Mouse (Mus musculus) heart, embryonic 13.5 days (tissue): ENCODE data around the gene Pex1. TPM values are rescaled to one million over a fixed set of nuclear protein-coding genes. Genes with fewer than 3 reads are reported as not detected.
"Not testable (repeated sequence)": the region's sequence is repeated elsewhere in the genome, so short reads cannot be mapped to it uniquely, and the experiment has no call there.

Source experiments
- ATAC-seq: fragments of 200-750 bp; cut with Nextera tagmentation; 2 replicates; pipeline ENCODE4 v1.8.0; 2017; ENCODE audit warnings: moderate TSS enrichment; ENCODE audit not compliant: insufficient number of reproducible peaks, low FRiP score, low TSS enrichment; ENCODE audit errors: extremely low read depth
- H3K27ac ChIP-seq: fragments of 300-500 bp; sonication (generic); replicated peaks from 2 replicates; pipeline ENCODE4 v1.5.1; 2015; ENCODE audit warnings: moderate library complexity, mild to moderate bottlenecking, inconsistent platforms
- H3K27me3 ChIP-seq: fragments of 300-500 bp; sonication (generic); replicated peaks from 2 replicates; pipeline ENCODE4 v1.6.1; 2015; ENCODE audit warnings: mild to moderate bottlenecking, inconsistent platforms
- H3K36me3 ChIP-seq: fragments of 300-500 bp; sonication (generic); 2 replicates; pipeline ENCODE4 v1.6.1; 2015; ENCODE audit warnings: mild to moderate bottlenecking, inconsistent platforms
- H3K4me1 ChIP-seq: fragments of 300-500 bp; sonication (generic); 2 replicates; pipeline ENCODE4 v1.6.1; 2015; ENCODE audit warnings: inconsistent platforms
- H3K4me2 ChIP-seq: fragments of 300-500 bp; sonication (generic); 2 replicates; pipeline ENCODE4 v1.6.1; 2015; ENCODE audit warnings: inconsistent platforms, mild to moderate bottlenecking, moderate library complexity
- H3K4me3 ChIP-seq: fragments of 300-500 bp; sonication (generic); 2 replicates; pipeline ENCODE4 v1.5.1; 2015; ENCODE audit warnings: moderate library complexity, mild to moderate bottlenecking, inconsistent platforms
- H3K9ac ChIP-seq: fragments of 300-500 bp; sonication (generic); 2 replicates; pipeline ENCODE4 v1.6.1; 2015; ENCODE audit warnings: inconsistent platforms, mild to moderate bottlenecking, moderate library complexity
- H3K9me3 ChIP-seq: fragments of 300-500 bp; sonication (generic); 2 replicates; pipeline ENCODE4 v1.6.1; 2016; ENCODE audit warnings: inconsistent platforms
- WGBS: fragments of 180-500 bp; shearing (Covaris S2); methylation state at CpG from one replicate; pipeline ENCODE4 v1.1.7; 2015; ENCODE audit warnings: mixed read lengths; 5-methylcytosine and 5-hydroxymethylcytosine counted together
- polyA plus RNA-seq: library from polyadenylated mRNA; unstranded; fragments of >200 nt; fragmentation: Nextera tagmentation; extraction: Ambion mirVana; gene quantifications from 2 replicates; pipeline ENCODE4 v1.2.1, GENCODE M21; 2015

The Pex1 gene
- polyA plus RNA-seq, 1 experiment from 2014 or later, result 9.7 TPM

DNA sequence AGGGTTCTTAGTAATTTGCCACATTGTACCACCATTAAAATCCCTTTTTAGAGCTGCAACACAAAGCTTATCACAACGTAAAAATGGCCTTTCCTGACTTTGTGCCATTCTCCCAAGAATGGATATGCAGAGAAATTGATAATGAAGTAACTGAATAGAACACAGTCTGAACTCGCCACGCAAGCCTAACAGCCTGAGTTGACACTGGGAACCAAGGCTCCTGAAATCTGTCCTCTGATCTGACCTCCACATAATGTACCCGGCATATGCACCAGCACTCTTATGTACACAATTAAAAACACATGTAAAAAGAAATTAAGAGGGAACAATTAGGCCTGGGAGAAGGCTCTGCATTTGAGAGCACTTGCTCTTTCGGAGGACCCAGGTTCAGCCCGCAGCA lies 49.5 kb downstream of the Pex1 start:
- Histone ChIP-seq H3K9ac (peak overlapping the region; percentile 12), H3K4me2 (peak overlapping the region; percentile 19; the same call in 1 of the 2 replicates), H3K9me3 (no peaks in the 10 kb centered on the region), H3K27ac (no peak overlapping the region), H3K4me1 (peaks cover 18% of the 10 kb centered on the region), H3K27me3 (no peaks in the 10 kb centered on the region), H3K36me3 (peaks cover 48% of the 10 kb centered on the region), H3K4me3 (no peak overlapping the region)
- no peak for ATAC-seq
- WGBS, result 87% methylated on average over 6 of the region's 6 CpGs

DNA sequence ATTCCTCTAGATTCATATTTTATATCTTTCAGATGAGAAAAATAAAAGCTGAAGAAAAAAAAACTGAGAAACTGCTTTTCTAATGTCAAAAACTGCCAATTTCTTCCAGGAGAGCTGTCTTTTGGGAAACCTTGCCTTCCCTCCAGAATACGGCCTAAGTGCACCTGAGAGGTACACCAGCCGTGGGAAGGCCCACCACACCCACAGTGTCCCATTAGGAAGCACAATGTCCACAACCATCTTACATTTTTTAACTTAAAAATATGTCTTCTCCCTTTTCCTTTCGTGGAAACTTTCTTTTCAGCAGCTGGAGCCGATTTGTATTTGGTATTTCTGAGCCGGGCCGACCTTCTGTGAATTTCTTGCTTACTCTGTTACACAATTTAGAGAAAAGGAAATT lies 50.7 kb downstream of the Pex1 start:
- H3K4me3 ChIP-seq, result peak overlapping the region; percentile 99
- H3K36me3 ChIP-seq, result peaks cover 38% of the 10 kb centered on the region
- 0 out of 2 replicates have a peak overlapping the region, but pooled peaks have one; percentile 36 for H3K27ac ChIP-seq
- no peaks in the 10 kb centered on the region for H3K27me3 ChIP-seq
- H3K4me2 ChIP-seq, result peak overlapping the region; percentile 87
- H3K4me1 ChIP-seq, result peaks cover 18% of the 10 kb centered on the region
- no peak for ATAC-seq
- H3K9ac ChIP-seq, result peak overlapping the region; percentile 97
- WGBS, result 26% methylated on average over 6 of the region's 6 CpGs
- H3K9me3 ChIP-seq, result no peaks in the 10 kb centered on the region

DNA sequence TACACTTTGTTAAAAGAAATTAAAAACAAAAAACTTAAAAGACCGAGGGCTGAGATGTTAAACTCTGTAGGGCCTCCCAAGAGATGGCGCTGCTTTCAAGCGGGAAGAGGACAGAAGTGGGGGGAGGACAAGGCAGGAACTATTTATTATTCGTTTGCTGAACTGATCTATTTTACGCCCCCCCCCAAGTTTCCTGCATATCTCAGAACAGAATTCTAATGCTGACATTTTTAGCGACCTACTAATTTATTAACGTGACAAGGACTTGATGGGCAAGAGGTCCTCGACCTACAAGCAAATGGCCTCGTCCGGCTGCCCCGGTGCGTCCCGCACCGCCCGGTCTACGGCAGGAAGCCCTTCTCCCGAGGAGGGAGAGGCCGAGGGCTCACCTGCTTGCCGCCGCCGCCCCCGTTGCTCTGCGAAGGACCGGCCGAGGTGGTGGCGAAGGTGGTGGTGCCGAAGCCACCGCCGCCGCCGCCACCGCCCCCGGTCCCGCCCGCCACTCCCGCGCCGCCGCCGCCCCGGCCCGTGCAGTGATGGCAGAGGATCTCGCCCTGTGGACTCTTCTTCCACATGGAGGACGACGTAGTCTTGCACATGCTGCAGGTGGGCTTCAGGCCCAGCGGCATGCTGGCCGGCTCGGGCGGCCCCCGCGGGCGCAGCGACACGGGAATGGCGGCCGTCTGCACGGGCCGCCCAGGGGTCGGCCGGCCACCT lies 51.3 kb downstream of the Pex1 start:
- H3K4me1 ChIP-seq, result peaks cover 18% of the 10 kb centered on the region

DNA sequence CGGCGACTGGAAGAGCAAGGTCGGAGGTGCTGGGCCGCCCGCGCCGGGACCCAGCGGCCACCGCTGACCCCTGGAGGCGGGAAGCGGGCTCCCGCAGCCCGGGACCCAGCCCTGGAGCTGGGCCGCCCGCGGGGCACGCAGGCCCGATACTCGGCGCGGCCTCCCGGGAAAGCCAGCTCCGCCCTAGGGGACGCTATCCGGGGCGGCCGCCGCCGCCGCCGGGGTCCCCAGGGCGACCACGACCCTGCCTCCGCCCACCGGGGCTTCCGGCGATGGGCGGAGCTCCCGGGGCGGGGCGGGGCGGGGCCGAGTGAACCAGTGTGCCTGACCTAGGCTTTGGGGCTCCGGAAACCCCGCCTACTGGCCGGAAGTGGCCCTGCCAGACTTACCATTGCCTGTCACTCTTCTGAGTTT lies 51.8 kb downstream of the Pex1 start:
- Histone ChIP-seq H3K27ac (peak overlapping the region; percentile 94), H3K4me1 (peaks cover 18% of the 10 kb centered on the region), H3K9ac (peak overlapping the region; percentile 97), H3K4me3 (peak overlapping the region; percentile 99), H3K4me2 (peak overlapping the region; percentile 87), H3K9me3 (no peaks in the 10 kb centered on the region), H3K27me3 (no peaks in the 10 kb centered on the region), H3K36me3 (peaks cover 27% of the 10 kb centered on the region)
- ATAC-seq, result peak; percentile 96
- 0% methylated on average over 26 of the region's 46 CpGs for WGBS

More for the DNA sequence above, 51.3 kb downstream of the Pex1 start:
- under 1% methylated on average over 60 of the region's 60 CpGs for WGBS
- H3K36me3 ChIP-seq, result peaks cover 32% of the 10 kb centered on the region
- peak overlapping the region; percentile 87 for H3K4me2 ChIP-seq
- peak overlapping the region; percentile 94 for H3K27ac ChIP-seq
- ATAC-seq, result peak; percentile 47
- no peaks in the 10 kb centered on the region for H3K9me3 ChIP-seq
- H3K4me3 ChIP-seq, result peak overlapping the region; percentile 99
- H3K9ac ChIP-seq, result peak overlapping the region; percentile 97
- H3K27me3 ChIP-seq, result no peaks in the 10 kb centered on the region

DNA sequence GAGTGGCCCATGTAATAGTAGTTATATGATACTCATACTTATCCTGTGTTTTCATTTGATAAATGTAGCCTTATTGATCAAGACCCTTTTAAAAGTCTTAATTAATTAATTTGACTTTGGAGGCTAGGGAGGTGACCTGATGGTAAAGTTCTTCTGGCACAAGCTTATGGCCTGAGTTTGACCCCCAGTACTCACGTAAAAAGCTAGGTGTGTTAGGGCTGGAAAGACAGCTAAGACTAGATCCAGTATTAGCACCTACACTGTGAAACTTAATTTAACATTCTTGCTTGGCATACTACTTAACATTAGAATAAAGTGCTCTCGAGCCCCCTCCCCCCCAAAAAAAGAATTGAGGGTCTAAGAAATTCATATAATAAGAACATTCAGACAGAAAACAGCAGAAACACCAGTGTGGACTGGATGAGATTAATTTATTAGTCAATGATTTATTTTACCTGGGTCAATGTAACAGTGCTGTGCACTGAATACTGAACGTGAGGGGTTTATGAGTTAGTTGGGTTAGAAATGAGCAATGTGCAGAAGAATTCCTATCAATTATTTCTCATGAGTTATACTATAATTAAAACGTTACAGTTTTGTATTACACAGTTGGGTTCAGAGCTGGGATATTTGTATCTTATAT lies 52.5 kb downstream of the Pex1 start:
- peaks cover 18% of the 10 kb centered on the region for H3K4me1 ChIP-seq

DNA sequence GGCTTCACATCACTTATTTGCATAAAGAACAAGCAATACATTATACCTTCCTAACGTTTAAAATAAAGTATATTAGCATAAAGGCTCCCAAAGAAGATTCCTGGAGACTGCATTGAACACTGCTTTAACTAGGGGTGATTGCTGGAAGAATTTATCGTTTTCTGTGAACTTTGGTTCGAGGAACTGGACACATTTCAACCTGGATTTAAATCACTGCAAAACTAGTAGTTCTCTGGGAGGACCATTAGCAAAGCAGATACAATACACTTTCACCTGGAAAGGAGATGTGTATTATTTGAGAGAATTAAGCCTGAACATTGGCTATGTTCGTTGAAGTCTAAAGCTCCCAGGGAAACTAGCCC lies 53.0 kb downstream of the Pex1 start:
- Histone ChIP-seq H3K4me3 (no peak overlapping the region), H3K36me3 (peaks cover 19% of the 10 kb centered on the region), H3K27ac (no peak overlapping the region), H3K9me3 (no peaks in the 10 kb centered on the region), H3K4me1 (peaks cover 18% of the 10 kb centered on the region), H3K9ac (no peak overlapping the region), H3K27me3 (no peaks in the 10 kb centered on the region), H3K4me2 (no peak overlapping the region)
- WGBS, result 68% methylated on average over 4 of the region's 4 CpGs
- ATAC-seq, result no peak

More for the DNA sequence above, 52.5 kb downstream of the Pex1 start:
- peak overlapping the region; percentile 99 for H3K4me3 ChIP-seq
- peaks cover 22% of the 10 kb centered on the region for H3K36me3 ChIP-seq
- H3K9me3 ChIP-seq, result no peaks in the 10 kb centered on the region
- H3K27ac ChIP-seq, result no peak overlapping the region
- 55% methylated on average over 4 of the region's 4 CpGs for WGBS
- ATAC-seq, result no peak
- H3K27me3 ChIP-seq, result no peaks in the 10 kb centered on the region
- H3K9ac ChIP-seq, result no peak overlapping the region
- peak overlapping the region; percentile 87 for H3K4me2 ChIP-seq

DNA sequence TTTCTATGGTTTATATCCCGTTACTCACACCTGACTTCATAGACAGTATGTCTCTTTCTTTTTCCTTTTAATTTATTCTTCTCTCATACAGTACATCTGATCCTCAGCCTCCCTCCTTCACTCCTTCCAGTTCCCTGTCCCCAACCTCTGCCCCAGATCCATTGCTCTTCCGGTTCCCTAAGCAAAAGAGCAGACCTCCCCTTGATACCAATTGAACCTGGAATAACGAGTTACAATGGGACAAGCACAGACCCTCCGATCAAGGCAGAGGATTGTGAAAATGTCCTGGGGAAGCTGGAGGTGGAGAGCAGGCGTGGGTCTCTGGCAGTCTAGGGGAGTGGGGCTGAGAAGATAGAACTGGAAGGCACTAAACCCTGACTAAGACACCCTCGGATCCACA lies 55.0 kb downstream of the Pex1 start, which contains the start of gene Tmbim7:
Gene Tmbim7, plus strand, starts transcription at position 301 of the 400 bp plus-strand sequence.
- no peaks in the 10 kb centered on the region for H3K27me3 ChIP-seq
- no peak for ATAC-seq
- no peak within 1 kb of the TSS for H3K9ac ChIP-seq
- peaks cover 8% of the 10 kb centered on the region for H3K4me1 ChIP-seq
- H3K9me3 ChIP-seq, result no peaks in the 10 kb centered on the region
- H3K27ac ChIP-seq, result no peak within 1 kb of the TSS
- 71% methylated on average over 6 of the region's 6 CpGs for WGBS
- no peak within 1 kb of the TSS for H3K4me3 ChIP-seq
- H3K4me2 ChIP-seq, result no peak within 1 kb of the TSS
- no peaks in the 10 kb centered on the region for H3K36me3 ChIP-seq

DNA sequence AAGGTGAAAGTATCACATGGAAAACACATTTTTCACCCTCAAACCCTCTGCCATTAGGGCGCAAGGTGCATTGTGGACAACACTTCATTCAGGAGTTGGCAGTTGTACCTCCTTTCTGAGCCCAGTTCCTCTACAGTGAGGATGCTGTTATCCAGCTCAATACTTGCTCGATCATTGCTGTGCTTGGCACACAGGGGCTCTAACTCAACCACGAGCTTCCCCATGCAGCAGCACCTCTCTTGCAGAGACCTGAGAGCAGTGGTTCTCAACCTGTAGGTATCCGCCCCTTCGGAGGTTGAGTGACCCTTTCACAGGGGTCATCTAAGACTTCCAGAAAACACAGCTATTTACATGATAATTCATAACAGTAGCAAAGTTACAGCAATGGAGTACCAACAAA lies 55.8 kb downstream of the Pex1 start:
- H3K4me2 ChIP-seq, result no peak overlapping the region
- H3K4me1 ChIP-seq, result peaks cover 1% of the 10 kb centered on the region
- WGBS, result 76% methylated on average over 5 of the region's 5 CpGs
- H3K9me3 ChIP-seq, result no peaks in the 10 kb centered on the region
- no peaks in the 10 kb centered on the region for H3K27me3 ChIP-seq
- no peak overlapping the region for H3K9ac ChIP-seq
- no peak overlapping the region for H3K4me3 ChIP-seq
- H3K36me3 ChIP-seq, result no peaks in the 10 kb centered on the region
- ATAC-seq, result no peak
- H3K27ac ChIP-seq, result no peak overlapping the region

DNA sequence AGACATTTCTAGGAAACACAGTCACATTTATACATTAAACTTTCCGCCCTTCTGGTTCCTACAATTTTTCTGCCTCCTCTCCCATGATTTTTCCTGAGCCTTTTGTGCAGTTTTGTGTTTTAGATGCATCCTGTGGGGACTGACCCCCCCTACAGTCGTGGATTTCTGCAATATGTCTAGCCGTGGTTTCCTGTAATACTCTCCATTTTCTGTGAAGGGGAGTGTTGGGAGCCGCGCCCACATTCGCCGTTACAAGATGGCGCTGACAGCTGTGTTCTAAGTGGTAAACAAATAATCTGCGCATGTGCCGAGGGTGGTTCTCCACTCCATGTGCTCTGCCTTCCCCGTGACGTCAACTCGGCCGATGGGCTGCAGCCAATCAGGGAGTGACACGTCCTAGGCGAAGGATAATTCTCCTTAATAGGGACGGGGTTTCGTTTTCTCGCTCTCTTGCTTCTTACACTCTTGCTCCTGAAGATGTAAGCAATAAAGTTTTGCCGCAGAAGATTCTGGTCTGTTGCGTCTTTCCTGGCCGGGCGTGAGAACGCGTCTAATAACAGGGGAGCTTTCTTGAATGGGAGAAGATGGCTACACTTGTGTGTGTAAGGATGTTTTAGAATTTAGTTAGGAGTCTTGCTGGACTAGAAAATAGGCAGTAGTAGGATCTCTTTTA lies 57.2 kb downstream of the Pex1 start:
- H3K4me1 ChIP-seq, H3K36me3 ChIP-seq, H3K9ac ChIP-seq, H3K4me3 ChIP-seq, H3K9me3 ChIP-seq, H3K27me3 ChIP-seq, H3K4me2 ChIP-seq, ATAC-seq, H3K27ac ChIP-seq: not testable (repeated sequence)
- WGBS, result 92% methylated on average over 19 of the region's 25 CpGs

DNA sequence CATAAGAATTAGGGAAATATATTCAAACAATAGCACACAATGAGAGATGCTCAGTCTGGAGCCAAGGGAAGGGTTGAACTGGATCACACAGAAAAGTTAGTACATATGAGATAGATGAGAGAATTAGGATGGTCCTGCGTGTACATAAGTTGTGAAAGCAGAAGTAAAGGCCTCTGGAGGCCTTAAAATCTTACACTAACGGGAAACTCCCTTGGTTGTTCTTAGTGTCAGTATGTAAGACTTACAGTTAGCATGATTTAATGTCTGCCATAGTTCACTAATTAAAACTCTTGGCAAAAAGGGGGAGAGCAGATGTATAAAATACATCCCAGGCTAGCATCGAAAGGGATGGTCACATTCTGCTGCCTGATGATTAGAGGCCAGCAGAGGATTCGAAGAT lies 57.9 kb downstream of the Pex1 start:
- 82% methylated on average over 4 of the region's 4 CpGs for WGBS
- ATAC-seq, result no peak

DNA sequence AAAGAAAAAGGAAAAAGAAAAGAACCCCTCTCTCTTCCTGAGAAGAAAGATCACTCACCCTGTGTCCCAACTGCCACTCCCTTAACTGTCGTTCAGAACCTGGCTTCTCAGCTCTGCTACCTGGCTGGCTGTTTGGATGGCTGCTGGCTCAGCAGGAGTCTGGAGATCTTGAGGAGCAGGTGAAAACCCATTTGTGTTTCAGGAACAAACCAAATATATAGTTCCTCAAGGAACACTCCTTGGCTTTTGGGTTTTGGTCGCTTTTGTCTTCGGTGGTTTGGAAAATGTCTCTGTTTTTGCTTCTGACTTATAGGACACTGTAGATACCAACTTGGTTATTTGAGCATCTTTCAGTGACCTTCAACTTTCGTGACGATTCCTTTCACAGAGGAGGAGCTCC lies 61.2 kb downstream of the Pex1 start, which contains the start of gene Gatad1:
Gene Gatad1, minus strand, starts transcription at position 101 of the 400 bp plus-strand sequence.
- no peaks in the 10 kb centered on the region for H3K36me3 ChIP-seq
- no peaks in the 10 kb centered on the region for H3K27me3 ChIP-seq
- H3K4me2 ChIP-seq, result no peak within 1 kb of the TSS
- 65% methylated on average over 5 of the region's 5 CpGs for WGBS
- H3K9me3 ChIP-seq, result no peaks in the 10 kb centered on the region
- no peak for ATAC-seq
- no peaks in the 10 kb centered on the region for H3K4me1 ChIP-seq
- no peak within 1 kb of the TSS for H3K4me3 ChIP-seq
- no peak within 1 kb of the TSS for H3K9ac ChIP-seq
- H3K27ac ChIP-seq, result no peak within 1 kb of the TSS

More for the DNA sequence above, 57.9 kb downstream of the Pex1 start:
- Histone ChIP-seq H3K36me3 (no peaks in the 10 kb centered on the region), H3K9ac (no peak overlapping the region), H3K4me3 (no peak overlapping the region), H3K9me3 (no peaks in the 10 kb centered on the region), H3K4me1 (no peaks in the 10 kb centered on the region), H3K27me3 (no peaks in the 10 kb centered on the region), H3K4me2 (no peak overlapping the region), H3K27ac (no peak overlapping the region)
